Mouse (Mus musculus) lung, postnatal 10 days (tissue): Measurements from ENCODE around the gene Gngt2.

Source experiments
- DNase-seq: peaks from one replicate; pipeline ENCODE4 v3.0.0; 2021

The Gngt2 gene

GRCm38 (mm10) chr11:95826317-95827167 lies 10.5 kb upstream of the Gngt2 start:
- no peak for DNase-seq

GRCm38 (mm10) chr11:95827168-95827447 lies 9.9 kb upstream of the Gngt2 start:
- no peak for DNase-seq

DNA sequence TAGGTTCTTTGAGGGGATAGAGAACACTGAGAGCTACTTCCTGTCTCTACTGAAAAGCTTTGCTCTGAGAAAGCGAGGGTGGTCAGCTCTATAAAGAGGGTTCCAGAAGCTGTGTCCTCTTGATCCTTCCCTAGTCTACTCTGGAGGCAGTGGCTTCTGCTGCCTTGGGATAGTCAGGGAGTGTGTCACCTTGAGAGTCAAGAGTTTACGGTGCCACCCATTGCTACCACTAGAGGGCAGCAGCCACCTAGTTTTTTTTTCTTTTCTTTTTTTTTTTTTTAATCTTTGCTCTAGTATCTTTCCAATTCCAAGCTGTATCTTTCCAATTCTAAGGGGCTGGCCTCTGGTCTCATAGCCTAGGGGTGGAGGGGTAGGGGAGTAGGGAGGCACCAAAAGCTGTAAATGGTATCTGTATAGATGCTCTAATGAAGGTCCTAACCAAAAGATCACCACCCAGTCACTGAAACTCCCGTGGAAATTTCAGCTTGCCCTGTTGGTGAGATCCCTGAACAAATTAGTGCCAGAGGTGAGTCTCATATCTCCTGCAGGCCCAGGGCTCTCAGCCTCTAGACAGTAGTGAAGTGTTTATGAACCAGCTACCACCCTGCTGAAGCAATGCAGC lies 9.4 kb upstream of the Gngt2 start:
- peak; percentile 87 for DNase-seq

GRCm38 (mm10) chr11:95828181-95828964 lies 8.6 kb upstream of the Gngt2 start:
- no peak for DNase-seq

- no peak for DNase-seq
These were observed 7.4 kb upstream of the Gngt2 start for GRCm38 (mm10) chr11:95829526-95830050.

DNA sequence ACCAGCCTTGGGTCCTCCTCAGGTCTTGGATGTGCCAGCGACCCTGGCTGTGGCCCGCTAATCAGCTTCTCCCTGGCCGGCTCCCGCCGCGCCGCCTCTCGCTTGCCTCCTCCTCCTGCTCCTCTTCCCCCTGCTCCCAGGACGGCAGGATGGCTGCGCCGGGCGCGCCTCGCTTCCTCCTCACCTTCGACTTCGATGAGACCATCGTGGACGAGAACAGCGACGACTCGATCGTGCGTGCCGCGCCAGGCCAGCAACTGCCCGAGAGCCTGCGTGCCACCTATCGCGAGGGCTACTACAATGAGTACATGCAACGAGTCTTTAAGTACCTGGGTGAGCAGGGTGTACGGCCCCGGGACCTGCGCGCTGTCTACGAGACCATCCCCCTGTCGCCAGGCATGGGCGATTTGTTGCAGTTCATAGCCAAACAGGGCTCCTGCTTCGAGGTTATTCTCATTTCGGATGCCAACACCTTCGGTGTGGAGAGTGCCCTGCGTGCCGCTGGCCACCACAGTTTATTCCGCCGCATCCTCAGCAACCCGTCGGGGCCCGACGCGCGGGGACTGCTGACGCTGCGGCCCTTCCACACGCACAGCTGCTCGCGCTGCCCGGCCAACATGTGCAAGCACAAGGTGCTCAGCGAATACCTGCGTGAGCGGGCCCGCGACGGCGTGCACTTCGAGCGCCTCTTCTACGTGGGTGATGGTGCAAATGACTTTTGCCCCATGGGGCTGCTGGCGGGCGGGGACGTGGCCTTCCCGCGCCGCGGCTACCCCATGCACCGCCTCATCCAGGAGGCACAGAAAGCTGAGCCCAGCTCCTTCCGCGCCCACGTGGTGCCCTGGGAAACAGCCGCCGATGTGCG lies 6.4 kb upstream of the Gngt2 start:
- no peak for DNase-seq

DNA sequence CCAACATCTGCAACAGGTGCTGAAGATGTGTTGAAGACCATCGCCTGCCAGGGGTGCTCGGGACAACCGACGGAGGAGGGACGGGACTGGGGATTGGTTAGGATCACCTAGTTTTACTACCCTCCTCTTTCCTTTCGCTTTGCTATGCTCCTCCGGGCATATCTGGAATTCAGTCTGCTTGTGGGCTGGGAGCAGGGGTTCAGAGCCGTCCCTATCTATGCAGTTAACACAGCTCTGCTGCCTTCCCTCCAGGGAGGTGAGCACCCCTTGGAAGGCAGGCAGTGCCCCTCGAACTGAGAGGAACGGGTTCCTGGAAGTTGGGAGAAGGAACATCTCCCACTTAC lies 5.8 kb upstream of the Gngt2 start:
- no peak for DNase-seq

DNA sequence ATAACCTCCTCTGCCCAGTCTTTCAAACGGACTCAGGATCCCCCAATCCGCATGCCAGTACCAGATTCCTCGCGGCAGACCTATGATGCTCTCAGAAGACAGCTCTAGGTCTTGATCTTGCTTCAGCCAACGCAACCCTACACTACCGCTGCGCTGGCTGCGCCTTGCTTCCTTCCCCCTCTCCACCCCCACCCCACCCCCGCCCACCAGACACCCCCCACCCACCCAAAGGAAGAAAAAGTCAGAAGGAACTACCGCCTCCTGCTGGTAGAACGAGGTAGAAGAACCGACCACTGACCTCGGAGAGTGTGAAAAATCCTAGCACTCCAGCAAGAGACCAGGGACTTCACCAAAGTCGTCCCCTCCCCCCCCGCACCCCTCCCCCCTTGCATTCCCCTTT lies 5.4 kb upstream of the Gngt2 start:
- DNase-seq, result no peak

DNA sequence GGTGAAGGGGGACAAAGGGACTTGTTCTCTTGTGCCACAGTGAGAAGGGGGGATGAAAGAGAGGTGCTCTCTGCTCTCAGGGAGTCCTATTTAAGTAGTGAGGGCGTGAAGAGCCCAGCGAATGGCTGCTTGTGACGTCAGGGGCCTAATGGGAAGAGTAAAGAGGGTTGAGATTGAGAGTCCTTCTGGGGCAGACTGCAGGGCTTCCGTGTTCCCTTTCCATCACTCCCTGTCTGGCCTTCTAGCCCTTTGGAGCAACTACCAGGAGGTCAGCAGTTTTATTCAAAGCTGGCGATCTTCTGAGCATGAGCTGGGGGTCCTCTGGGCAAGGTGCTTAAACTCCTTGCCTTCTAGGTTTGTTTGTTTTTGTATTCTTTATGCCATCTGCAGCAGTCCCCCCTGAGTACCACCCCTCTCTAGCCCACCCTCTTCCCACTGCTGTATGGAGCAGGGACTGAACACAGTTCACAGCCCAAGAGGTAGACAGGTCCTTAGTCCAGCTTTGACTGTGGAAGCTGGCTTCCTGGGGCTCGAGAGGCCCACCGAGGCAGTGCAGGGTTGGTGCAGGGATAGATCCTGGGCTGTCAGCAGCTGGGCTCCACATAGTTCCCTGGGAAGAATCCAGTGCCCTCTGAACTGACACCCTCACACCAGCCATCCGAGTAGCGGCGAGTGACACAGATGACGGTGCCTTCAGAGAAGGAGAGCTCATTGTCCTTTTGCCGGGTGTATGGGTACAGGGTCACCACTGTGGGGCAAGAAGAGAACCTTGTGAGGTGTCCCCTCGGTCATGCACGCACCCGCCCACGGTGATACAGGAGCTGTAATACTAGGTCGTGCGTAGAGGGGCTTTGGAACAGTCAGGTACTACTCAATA lies 4.6 kb upstream of the Gngt2 start:
- DNase-seq, result no peak

DNA sequence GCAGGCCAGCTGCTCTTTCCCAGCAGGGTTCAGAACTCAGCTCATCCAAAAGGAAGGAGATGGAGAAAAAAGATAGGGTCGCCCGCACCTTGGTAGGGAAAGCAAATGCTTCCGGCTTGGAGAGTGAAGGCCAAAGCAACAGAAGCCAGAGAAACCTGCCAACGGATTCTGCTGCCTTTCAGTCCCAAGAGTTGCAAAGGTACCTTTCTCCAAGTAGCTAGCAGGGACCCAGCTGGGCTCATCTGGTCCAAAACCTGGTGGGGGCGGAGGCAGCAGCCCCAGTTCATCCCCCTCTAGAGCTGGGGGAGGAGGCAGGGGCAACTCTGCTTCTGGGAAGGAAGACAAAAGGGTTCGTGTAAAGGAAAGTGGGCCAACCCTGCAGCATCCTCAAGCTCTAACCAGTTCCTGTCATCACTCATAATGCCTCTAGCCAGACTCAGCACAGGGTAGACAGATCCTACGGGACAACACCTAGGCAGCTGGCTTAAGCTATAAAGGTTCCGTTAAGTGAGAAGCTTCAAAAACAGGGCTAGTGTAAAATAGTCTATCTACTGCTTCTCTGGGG lies 3.9 kb upstream of the Gngt2 start:
- no peak for DNase-seq

- DNase-seq, result no peak
These were observed 3.3 kb upstream of the Gngt2 start for GRCm38 (mm10) chr11:95833631-95834142.

GRCm38 (mm10) chr11:95834143-95834667 lies 2.8 kb upstream of the Gngt2 start:
- DNase-seq, result peak; percentile 79

GRCm38 (mm10) chr11:95834742-95835710 lies 2.0 kb upstream of the Gngt2 start:
- peak; percentile 50 for DNase-seq

DNA sequence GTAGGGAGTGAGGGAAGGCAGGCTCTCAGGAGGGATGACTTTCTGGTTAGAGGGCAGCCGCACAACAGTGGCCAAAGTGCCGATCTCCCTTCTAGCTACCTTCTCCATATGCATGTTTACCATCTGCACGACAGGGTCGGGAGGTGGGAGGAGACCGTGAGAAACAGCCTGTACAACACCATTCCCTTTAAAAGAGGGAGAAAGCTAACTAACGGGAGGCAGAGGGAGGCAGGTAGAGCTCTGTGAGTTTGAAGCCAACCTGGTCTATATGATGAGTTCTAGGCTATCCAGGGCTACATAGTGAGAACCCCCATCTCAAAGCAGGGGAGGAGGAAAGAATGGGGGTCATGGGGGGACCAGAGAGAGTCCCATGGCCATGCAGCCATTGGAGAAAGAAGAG lies 1.2 kb upstream of the Gngt2 start:
- no peak for DNase-seq

DNA sequence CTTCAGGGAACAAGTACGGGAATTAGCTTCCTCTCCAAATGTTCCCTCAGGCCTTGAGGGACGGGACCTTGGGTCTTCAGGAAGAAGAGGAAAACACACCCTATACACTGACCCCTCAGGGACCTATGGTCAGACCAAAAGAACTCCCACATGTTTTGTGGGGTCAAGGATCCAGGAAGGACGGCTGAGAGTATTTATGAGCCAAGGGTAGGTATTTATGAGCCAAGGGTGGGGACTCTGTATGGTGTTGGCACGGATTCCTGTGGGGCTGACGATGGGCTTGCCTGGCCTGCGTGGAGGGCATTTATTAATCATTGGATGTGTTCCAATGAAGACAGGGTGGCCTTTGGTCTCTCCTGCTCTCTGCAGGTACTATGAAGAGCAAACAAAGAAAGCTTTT lies 583 bp upstream of the Gngt2 start:
- peak; percentile 31 for DNase-seq

GRCm38 (mm10) chr11:95838598-95838997 lies 1.6 kb downstream of the Gngt2 start:
- DNase-seq, result no peak

DNA sequence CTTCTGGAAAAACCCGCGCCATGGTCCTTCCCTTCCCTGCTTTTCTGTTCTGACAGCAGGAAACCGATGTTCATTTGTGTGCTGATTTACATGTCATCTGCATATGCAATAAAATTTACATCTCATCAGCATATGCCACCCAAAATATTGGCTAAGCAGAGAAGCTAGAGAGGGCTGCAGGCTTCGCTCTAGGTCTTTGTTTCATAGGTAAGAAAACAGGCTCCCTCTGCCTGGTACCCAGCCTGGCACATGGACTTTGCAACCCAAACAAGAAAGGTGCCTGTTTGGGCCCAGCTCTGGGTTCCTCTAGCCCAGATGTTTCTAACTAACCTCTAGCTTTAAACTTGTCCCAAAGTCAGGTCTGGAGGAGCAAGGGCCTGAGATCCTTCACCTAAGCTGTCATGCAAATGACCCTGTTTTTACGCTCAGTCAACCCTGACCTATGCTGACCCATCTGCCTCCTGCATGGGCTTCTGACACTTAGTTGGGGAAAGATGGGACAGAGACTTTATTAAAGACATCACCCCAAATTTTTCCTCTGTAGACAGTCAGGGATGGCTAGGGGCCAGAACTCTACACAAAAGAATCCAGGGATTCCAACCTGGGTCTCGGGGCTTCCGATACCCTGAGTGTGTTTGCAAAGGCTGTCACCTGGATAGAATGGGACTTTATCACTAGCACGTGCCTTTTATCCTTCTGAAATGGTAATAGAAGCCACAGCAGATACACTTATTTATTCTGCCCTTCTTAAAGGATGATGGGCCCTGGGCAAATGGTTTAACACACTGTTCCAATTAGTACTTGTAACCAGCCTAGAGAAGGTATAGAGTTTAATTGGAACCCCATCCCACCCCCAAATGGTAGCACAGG lies 2.2 kb downstream of the Gngt2 start:
- no peak for DNase-seq

DNA sequence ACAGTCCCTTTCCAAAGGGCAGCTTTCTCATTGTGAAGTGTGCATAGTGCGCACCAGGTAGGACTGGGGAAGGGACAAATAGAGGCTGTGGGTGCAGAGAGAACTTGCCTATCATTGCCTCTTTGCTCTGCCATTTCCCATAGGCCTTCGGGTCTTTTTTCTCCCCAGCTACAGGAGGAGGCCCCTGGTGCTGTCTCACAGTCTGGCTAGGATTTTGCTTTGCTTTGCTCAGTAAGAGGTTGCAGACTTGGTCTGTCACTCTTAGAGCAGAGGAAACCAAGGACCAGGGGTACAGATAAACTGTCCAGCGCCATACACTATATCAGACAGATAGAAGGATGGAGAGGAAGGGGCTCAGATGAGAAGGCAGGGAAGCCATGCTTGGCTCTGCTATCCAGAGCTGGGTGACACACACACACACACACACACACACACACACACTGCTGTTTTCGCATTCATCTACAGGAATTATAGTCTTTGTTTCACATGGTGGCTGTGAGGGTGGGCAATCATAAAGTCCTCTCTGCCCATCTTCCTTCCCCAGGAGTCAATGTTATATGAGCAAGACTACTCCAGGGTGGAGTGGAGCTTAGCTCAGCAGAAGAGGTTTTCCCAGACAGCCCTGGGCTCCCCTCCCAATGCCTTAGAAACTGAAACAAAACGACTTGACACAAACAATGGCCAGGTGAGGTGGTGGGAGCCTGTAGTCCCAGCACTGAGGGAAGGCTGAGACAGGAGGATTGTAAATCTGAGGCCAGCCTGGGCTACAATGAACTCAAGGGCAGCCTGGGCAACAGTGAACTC lies 3.9 kb downstream of the Gngt2 start:
- no peak for DNase-seq
